Mouse (Mus musculus) thymus, adult 2 months (tissue): Measurements from ENCODE around the gene Apba1.

Experiments used
- CTCF ChIP-seq: fragments of 200-500 bp; IDR thresholded peaks from 2 replicates; pipeline ENCODE4 v1.5.1; 2012; ENCODE audit warnings: mild to moderate bottlenecking, control low read depth, low read length, moderate library complexity, borderline replicate concordance; ENCODE audit not compliant: control insufficient read depth, poor library complexity, insufficient read depth; ENCODE audit errors: extremely low read depth
- POLR2A ChIP-seq: fragments of 200-500 bp; IDR thresholded peaks from 2 replicates; pipeline ENCODE4 v1.6.1; 2012; ENCODE audit warnings: mild to moderate bottlenecking, low read length, control low read depth, moderate library complexity; ENCODE audit not compliant: control insufficient read depth, poor library complexity, insufficient read depth; ENCODE audit errors: extremely low read depth

DNA sequence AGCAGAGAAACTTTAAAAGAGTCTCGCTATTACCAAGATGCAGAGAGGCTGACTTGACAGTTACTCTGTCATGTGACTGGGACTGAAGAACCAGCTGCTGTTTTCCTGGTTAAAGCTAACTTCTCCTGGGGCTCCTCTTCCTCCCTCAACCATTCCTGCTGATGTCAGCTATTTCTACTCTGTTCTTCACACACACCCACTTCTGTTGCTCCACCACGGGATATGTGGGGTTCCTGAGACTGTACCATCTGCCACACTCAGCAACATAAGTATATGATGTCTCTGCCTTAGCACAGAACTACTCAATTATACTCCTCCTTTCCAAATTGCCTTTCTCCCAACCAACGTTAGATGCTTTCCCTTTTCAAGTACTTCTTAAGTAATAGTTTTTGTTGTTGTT lies 221.9 kb downstream of the Apba1 start:
- TF ChIP-seq POLR2A (no peak), CTCF (no peak)
